Comparison of ENCODE assay signal across 16 mouse cellular contexts in genomic region chr1:18415879-18416278, GRCm38 (mm10).
DNase-seq lines count a peak whose midpoint lies in the region; ATAC-seq and TF ChIP-seq lines count a peak whose summit lies in the region.
"Had no signal": no experiment of that assay in that cellular context is flagged by ENCODE, and none has a peak within 500 bp of the region (broad histone marks: within the 10 kb centered on the region; RNA-seq: fewer than 3 reads in every experiment).

No protein-coding gene starts in this region.

- H3K36me3 ChIP-seq in neural tube, embryonic 11.5 days (ENCODE audit: control insufficient read depth, insufficient read depth, low read length): no peaks in the 10 kb centered on the region
- no peaks in the 10 kb centered on the region for H3K36me3 ChIP-seq in hindbrain, embryonic 12.5 days
- H3K36me3 ChIP-seq in midbrain, embryonic 13.5 days: no peaks in the 10 kb centered on the region
- H3K36me3 ChIP-seq: embryonic facial prominence, embryonic 13.5 days; limb, embryonic 15.5 days had no signal

- TF ChIP-seq CTCF in olfactory bulb, adult 2 months (IDR thresholded peaks at IDR 0.05; ENCODE audit: insufficient read depth, low read depth, low read length): no peak

- H3K9me3 ChIP-seq in neural tube, embryonic 11.5 days (ENCODE audit: control insufficient read depth, low read length): no peaks in the 10 kb centered on the region
- no peaks in the 10 kb centered on the region for H3K9me3 ChIP-seq in hindbrain, embryonic 12.5 days (replicated peaks)
- no peaks in the 10 kb centered on the region for H3K9me3 ChIP-seq in midbrain, embryonic 13.5 days
- H3K9me3 ChIP-seq: embryonic facial prominence, embryonic 13.5 days; limb, embryonic 15.5 days had no signal

- peaks cover 6% of the 10 kb centered on the region; the same call in 1 of the 2 replicates for H3K4me1 ChIP-seq in neural tube, embryonic 11.5 days (ENCODE audit: control insufficient read depth, insufficient read depth, low read length)
- peaks cover 9% of the 10 kb centered on the region for H3K4me1 ChIP-seq in hindbrain, embryonic 12.5 days
- H3K4me1 ChIP-seq in midbrain, embryonic 13.5 days (replicated peaks): peaks cover 12% of the 10 kb centered on the region
- peaks cover 5% of the 10 kb centered on the region for H3K4me1 ChIP-seq in olfactory bulb, adult 2 months (ENCODE audit: control insufficient read depth, insufficient read depth, low read length)
- H3K4me1 ChIP-seq: embryonic facial prominence, embryonic 13.5 days; limb, embryonic 15.5 days had no signal

- H3K9ac ChIP-seq in neural tube, embryonic 11.5 days (ENCODE audit: low read length): no peak overlapping the region
- H3K9ac ChIP-seq in hindbrain, embryonic 12.5 days: no peak overlapping the region
- no peak overlapping the region for H3K9ac ChIP-seq in midbrain, embryonic 13.5 days (replicated peaks)
- H3K9ac ChIP-seq: embryonic facial prominence, embryonic 13.5 days; limb, embryonic 15.5 days; liver, postnatal 0 days had no signal

- peak; percentile 48 for ATAC-seq in neural tube, embryonic 11.5 days (ENCODE audit: insufficient read depth, low FRiP score, low TSS enrichment)
- peak; percentile 41 for ATAC-seq in hindbrain, embryonic 12.5 days (ENCODE audit: low FRiP score)
- ATAC-seq in midbrain, embryonic 13.5 days: peak; percentile 83
- ATAC-seq: liver, postnatal 0 days had no signal

- 0 out of 2 replicates have a peak overlapping the region, but pooled peaks have one; percentile 7 for H3K4me2 ChIP-seq in neural tube, embryonic 11.5 days (ENCODE audit: low read depth)
- H3K4me2 ChIP-seq in hindbrain, embryonic 12.5 days (replicated peaks): peak overlapping the region; percentile 27
- peak overlapping the region; percentile 25 for H3K4me2 ChIP-seq in midbrain, embryonic 13.5 days (replicated peaks)
- H3K4me2 ChIP-seq: embryonic facial prominence, embryonic 13.5 days; limb, embryonic 15.5 days had no signal

- TF ChIP-seq POLR2A in olfactory bulb, adult 2 months (IDR thresholded peaks at IDR 0.05; ENCODE audit: insufficient read depth, low read depth, low read length): no peak

- DNase-seq in neural tube, embryonic 11.5 days (ENCODE audit: low spot score): peak; percentile 41
- no peak for DNase-seq in neural tube, embryonic 10.5 days (ENCODE audit: extremely low spot score, low spot score)
- DNase-seq in heart, postnatal 10 days: no peak
- no peak for DNase-seq in gastrocnemius, adult 8-10 months (ENCODE audit: low spot score in 2 of 2)
- DNase-seq in lung, postnatal 36 days: no peak
- DNase-seq: adrenal gland, postnatal 36 days; gastrocnemius, adult 2 months; heart, postnatal 14 days; layer of hippocampus, adult 9-11 months; liver, postnatal 0 days; thymus, postnatal 4 days had no signal

- intact Hi-C loops in heart, postnatal 10 days (cut with DNase I): no loop called here

- H3K27ac ChIP-seq in neural tube, embryonic 11.5 days (ENCODE audit: low read depth, low read length): peak overlapping the region; percentile 68
- H3K27ac ChIP-seq in hindbrain, embryonic 12.5 days: peak overlapping the region; percentile 70
- peak overlapping the region; percentile 85 for H3K27ac ChIP-seq in midbrain, embryonic 13.5 days
- H3K27ac ChIP-seq in olfactory bulb, adult 2 months (ENCODE audit: insufficient read depth, low read depth, low read length): peak overlapping the region; percentile 78; the same call in 1 of the 2 replicates
- H3K27ac ChIP-seq: embryonic facial prominence, embryonic 13.5 days; gastrocnemius, adult 2 months; limb, embryonic 15.5 days had no signal

- no peaks in the 10 kb centered on the region for H3K27me3 ChIP-seq in neural tube, embryonic 11.5 days (ENCODE audit: control insufficient read depth, insufficient read depth, low read length)
- no peaks in the 10 kb centered on the region for H3K27me3 ChIP-seq in hindbrain, embryonic 12.5 days
- H3K27me3 ChIP-seq in midbrain, embryonic 13.5 days: no peaks in the 10 kb centered on the region
- H3K27me3 ChIP-seq: embryonic facial prominence, embryonic 13.5 days; limb, embryonic 15.5 days had no signal

- H3K4me3 ChIP-seq in neural tube, embryonic 11.5 days (ENCODE audit: low read depth, low read length): no peak overlapping the region
- H3K4me3 ChIP-seq in hindbrain, embryonic 12.5 days: no peak overlapping the region
- H3K4me3 ChIP-seq in midbrain, embryonic 13.5 days (replicated peaks): no peak overlapping the region
- no peak overlapping the region for H3K4me3 ChIP-seq in olfactory bulb, adult 2 months (ENCODE audit: insufficient read depth, low read depth, low read length)
- H3K4me3 ChIP-seq: embryonic facial prominence, embryonic 13.5 days; gastrocnemius, adult 2 months; limb, embryonic 15.5 days had no signal

- WGBS in neural tube, embryonic 11.5 days: 46% methylated on average over 2 of the region's 2 CpGs
- 28% methylated on average over 2 of the region's 2 CpGs for WGBS in hindbrain, embryonic 12.5 days
- 5% methylated on average over 2 of the region's 2 CpGs for WGBS in midbrain, embryonic 13.5 days
- 21% methylated on average over 2 of the region's 2 CpGs for WGBS in olfactory bulb, adult 2 months
